Mouse (Mus musculus) large intestine, adult 2 months (tissue): ENCODE results near the gene Wfdc3. TPM values are rescaled to one million over a fixed set of nuclear protein-coding genes. Genes with fewer than 3 reads are reported as not detected.

ENCODE experiments used
- polyA plus RNA-seq: library from polyadenylated mRNA; depleted of rRNA; stranded (reverse); fragments of >200 nt; gene quantifications from 2 replicates; pipeline ENCODE4 v1.2.3, GENCODE M21; 2012; rRNA removed

Wfdc3 gene
- polyA plus RNA-seq, 1 experiment, result 0.22 TPM

Other genes with a start within 250 kb of the Wfdc3 start
- gene Pigt, start 248.4 kb downstream of the Wfdc3 start, polyA plus RNA-seq, result 118 and 127 TPM in 2 replicates
- gene Wfdc2, start 183.5 kb downstream of the Wfdc3 start, polyA plus RNA-seq, result 1.4 and 3.5 TPM in 2 replicates
- not detected in 2 replicates for gene Spint3, start 172.5 kb downstream of the Wfdc3 start, polyA plus RNA-seq
- gene Wfdc6a, start 160.5 kb downstream of the Wfdc3 start, polyA plus RNA-seq, result 0.29 TPM in 1 of 2 replicates, not detected in the other
- not detected in 2 replicates for gene Eppin, start 152.3 kb downstream of the Wfdc3 start, polyA plus RNA-seq
- gene Wfdc6b, start 132.4 kb downstream of the Wfdc3 start, polyA plus RNA-seq, result not detected in 2 replicates
- gene Wfdc8, start 132.3 kb downstream of the Wfdc3 start, polyA plus RNA-seq, result 0.05 TPM in 1 of 2 replicates, not detected in the other
- gene Wfdc16, start 107.1 kb downstream of the Wfdc3 start, polyA plus RNA-seq, result 0.14 TPM in 1 of 2 replicates, not detected in the other
- 0.73 TPM in 1 of 2 replicates, not detected in the other for gene Wfdc10, start 89.9 kb downstream of the Wfdc3 start, polyA plus RNA-seq
- not detected in 2 replicates for gene Wfdc9, start 89.3 kb downstream of the Wfdc3 start, polyA plus RNA-seq
- not detected in 2 replicates for gene Wfdc11, start 71.8 kb downstream of the Wfdc3 start, polyA plus RNA-seq
- gene Wfdc13, start 60.8 kb downstream of the Wfdc3 start, polyA plus RNA-seq, result 0.10 and 0.32 TPM in 2 replicates
- gene Spint4, start 47.4 kb downstream of the Wfdc3 start, polyA plus RNA-seq, result not detected in 2 replicates
- gene Spint5, start 30.6 kb downstream of the Wfdc3 start, polyA plus RNA-seq, result not detected in 2 replicates
- gene Dnttip1, start 52 bp upstream of the Wfdc3 start, polyA plus RNA-seq, result 17.3 and 27.6 TPM in 2 replicates
- 154 and 183 TPM in 2 replicates for gene Ube2c, start 24.0 kb upstream of the Wfdc3 start, polyA plus RNA-seq
- gene Tnnc2, start 34.0 kb upstream of the Wfdc3 start, polyA plus RNA-seq, result 2.2 TPM in 1 of 2 replicates, not detected in the other
- 9.1 and 9.9 TPM in 2 replicates for gene Snx21, start 39.9 kb upstream of the Wfdc3 start, polyA plus RNA-seq
- gene Acot8, start 59.0 kb upstream of the Wfdc3 start, polyA plus RNA-seq, result 63.0 and 82.8 TPM in 2 replicates
- gene Zswim3, start 59.2 kb upstream of the Wfdc3 start, polyA plus RNA-seq, result 4.0 and 4.8 TPM in 2 replicates
- gene Zswim1, start 76.8 kb upstream of the Wfdc3 start, polyA plus RNA-seq, result 8.1 and 8.3 TPM in 2 replicates
- not detected in 2 replicates for gene Spata25, start 82.6 kb upstream of the Wfdc3 start, polyA plus RNA-seq
- 195 and 290 TPM in 2 replicates for gene Ctsa, start 86.9 kb upstream of the Wfdc3 start, polyA plus RNA-seq
- gene Neurl2, start 87.5 kb upstream of the Wfdc3 start, polyA plus RNA-seq, result 3.3 and 3.5 TPM in 2 replicates
- gene Pltp, start 111.8 kb upstream of the Wfdc3 start, polyA plus RNA-seq, result 35.7 and 46.7 TPM in 2 replicates
- gene Pcif1, start 133.4 kb upstream of the Wfdc3 start, polyA plus RNA-seq, result 30.8 and 34.3 TPM in 2 replicates
- 18.5 and 26.1 TPM in 2 replicates for gene Zfp335, start 165.8 kb upstream of the Wfdc3 start, polyA plus RNA-seq
- gene Mmp9, start 194.8 kb upstream of the Wfdc3 start, polyA plus RNA-seq, result 6.9 and 21.8 TPM in 2 replicates
- gene Slc12a5, start 214.9 kb upstream of the Wfdc3 start, polyA plus RNA-seq, result 0.50 and 0.95 TPM in 2 replicates